Mouse (Mus musculus) kidney, embryonic 15.5 days (tissue): ENCODE results near the gene Ppm1m. TPM values are rescaled to one million over a fixed set of nuclear protein-coding genes. Genes with fewer than 3 reads are reported as not detected.
A peak's percentile ranks its signal among the peaks of the same experiment; 100 is the strongest.
"Not testable (repeated sequence)": the region's sequence is repeated elsewhere in the genome, so short reads cannot be mapped to it uniquely, and the experiment has no call there.

ENCODE experiments used
- ATAC-seq: fragments of 200-750 bp; cut with Nextera tagmentation; replicated peaks from 2 replicates; pipeline ENCODE4 v1.8.0; 2017; ENCODE audit warnings: moderate TSS enrichment; ENCODE audit not compliant: low FRiP score
- H3K27ac ChIP-seq: fragments of 300-500 bp; sonication (generic); 2 replicates; pipeline ENCODE4 v1.5.1; 2015; ENCODE audit warnings: mild to moderate bottlenecking, inconsistent platforms
- H3K27me3 ChIP-seq: fragments of 300-500 bp; sonication (generic); 2 replicates; pipeline ENCODE4 v1.6.1; 2015; ENCODE audit warnings: inconsistent platforms
- H3K36me3 ChIP-seq: fragments of 300-500 bp; sonication (generic); 2 replicates; pipeline ENCODE4 v1.6.1; 2015; ENCODE audit warnings: inconsistent platforms
- H3K4me1 ChIP-seq: fragments of 300-500 bp; sonication (generic); 2 replicates; pipeline ENCODE4 v1.6.1; 2015; ENCODE audit warnings: inconsistent platforms
- H3K4me2 ChIP-seq: fragments of 300-500 bp; sonication (generic); 2 replicates; pipeline ENCODE4 v1.6.1; 2015; ENCODE audit warnings: moderate library complexity, mild to moderate bottlenecking, inconsistent platforms
- H3K4me3 ChIP-seq: fragments of 300-500 bp; sonication (generic); replicated peaks from 2 replicates; pipeline ENCODE4 v1.5.1; 2015; ENCODE audit warnings: mild to moderate bottlenecking, inconsistent platforms
- H3K9ac ChIP-seq: fragments of 300-500 bp; sonication (generic); 2 replicates; pipeline ENCODE4 v1.6.1; 2015; ENCODE audit warnings: mild to moderate bottlenecking, inconsistent platforms
- H3K9me3 ChIP-seq: fragments of 300-500 bp; sonication (generic); replicated peaks from 2 replicates; pipeline ENCODE4 v1.6.1; 2016; ENCODE audit warnings: inconsistent platforms
- WGBS: fragments of 180-500 bp; shearing (Covaris S2); methylation state at CpG from one replicate; pipeline ENCODE4 v1.1.7; 2015; ENCODE audit warnings: mixed read lengths; 5-methylcytosine and 5-hydroxymethylcytosine counted together
- polyA plus RNA-seq: library from polyadenylated mRNA; unstranded; fragments of >200 nt; fragmentation: Nextera tagmentation; extraction: Ambion mirVana; gene quantifications from 2 replicates; pipeline ENCODE4 v1.2.1, GENCODE M21; 2015

The Ppm1m gene
- polyA plus RNA-seq, 1 experiment from 2014 or later: 55.1 TPM

DNA sequence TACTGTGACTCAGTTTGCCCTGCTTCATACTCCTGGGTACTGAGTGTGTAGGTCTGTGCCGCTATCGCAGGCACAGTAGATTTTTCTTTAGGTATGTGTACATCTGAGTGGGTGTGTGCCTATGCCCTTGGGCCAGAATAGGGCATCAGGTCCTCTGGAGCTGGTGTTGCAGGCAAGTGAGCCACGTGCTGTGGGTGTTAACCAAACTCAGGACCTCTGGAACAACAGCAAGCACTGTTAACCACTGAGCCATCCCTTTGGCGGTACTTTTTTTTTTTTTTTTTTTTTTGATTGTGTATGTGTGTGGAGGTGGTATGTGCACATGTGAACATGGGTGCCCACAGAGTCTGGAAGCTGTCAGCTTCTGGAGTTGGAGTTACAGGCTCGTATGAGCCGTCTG is 21.7 kb downstream of the Ppm1m start:
- 87% methylated on average over 6 of the region's 6 CpGs for WGBS

DNA sequence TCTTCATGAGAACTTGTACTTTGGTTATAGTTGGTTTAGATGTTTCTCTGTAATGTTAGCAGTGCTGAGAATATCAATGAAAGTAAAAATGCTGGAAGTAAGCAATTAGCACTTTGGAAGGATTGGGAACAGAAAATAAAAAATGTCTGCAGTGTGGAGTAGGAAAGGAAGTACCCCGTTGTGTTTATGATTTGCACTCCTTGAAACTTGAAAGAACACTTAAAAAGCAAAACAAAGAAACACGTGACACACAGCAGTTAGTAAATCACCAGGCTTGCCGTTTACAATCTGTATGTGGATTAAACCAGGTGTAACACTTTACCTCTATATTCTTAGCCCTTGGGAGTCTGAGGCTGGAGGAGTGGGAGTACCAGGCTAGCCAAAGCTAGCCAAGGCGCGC is 22.8 kb downstream of the Ppm1m start:
- Histone ChIP-seq H3K4me3 (no peak overlapping the region), H3K36me3 (peaks cover 58% of the 10 kb centered on the region), H3K27me3 (no peaks in the 10 kb centered on the region), H3K4me1 (peaks cover 35% of the 10 kb centered on the region), H3K9me3 (no peaks in the 10 kb centered on the region), H3K27ac (no peak overlapping the region), H3K4me2 (no peak overlapping the region), H3K9ac (no peak overlapping the region)
- ATAC-seq: no peak
- WGBS: 58% methylated on average over 5 of the region's 5 CpGs

More for the DNA sequence above, 21.7 kb downstream of the Ppm1m start:
- Histone ChIP-seq H3K9me3 (no peaks in the 10 kb centered on the region), H3K27ac (no peak overlapping the region), H3K9ac (no peak overlapping the region), H3K4me1 (peaks cover 34% of the 10 kb centered on the region), H3K4me3 (no peak overlapping the region), H3K36me3 (peaks cover 68% of the 10 kb centered on the region), H3K4me2 (no peak overlapping the region), H3K27me3 (no peaks in the 10 kb centered on the region)
- no peak for ATAC-seq

DNA sequence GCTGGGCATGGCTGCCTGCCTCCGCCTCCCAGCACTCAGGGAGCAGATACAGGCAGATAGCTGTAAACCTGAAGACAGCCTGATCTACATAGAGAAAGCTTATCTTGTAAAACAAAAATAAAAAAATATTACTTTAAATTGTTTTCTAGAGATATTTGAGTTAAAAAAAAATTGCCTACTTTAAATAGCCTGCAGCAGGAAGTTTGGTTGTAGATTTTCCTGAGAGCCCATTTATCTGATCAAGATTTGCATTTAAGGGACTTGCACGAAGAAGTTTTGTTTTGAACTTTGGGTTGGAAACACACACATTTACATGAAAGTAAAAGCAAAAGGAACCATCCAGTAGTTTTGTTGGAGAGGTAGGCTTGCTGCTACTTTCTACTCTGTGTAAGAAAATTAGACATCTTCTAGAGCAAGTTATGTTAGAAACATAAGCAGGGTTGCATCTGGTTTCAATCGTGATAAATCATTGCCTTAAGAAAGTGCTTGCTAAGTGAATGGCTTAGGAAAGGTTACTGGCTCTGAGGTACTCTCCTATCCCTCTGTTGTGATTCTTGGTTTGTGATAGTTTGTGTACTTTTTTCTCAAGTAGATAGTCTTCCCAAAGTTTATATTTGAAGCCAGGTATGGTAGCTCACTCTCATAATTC is 23.9 kb downstream of the Ppm1m start:
- Histone ChIP-seq H3K9me3 (no peaks in the 10 kb centered on the region), H3K27me3 (no peaks in the 10 kb centered on the region), H3K4me2 (no peak overlapping the region), H3K4me1 (peaks cover 35% of the 10 kb centered on the region), H3K27ac (no peak overlapping the region), H3K9ac (no peak overlapping the region), H3K36me3 (peaks cover 47% of the 10 kb centered on the region), H3K4me3 (no peak overlapping the region)
- WGBS: 54% methylated on average over 3 of the region's 3 CpGs
- no peak for ATAC-seq

- ATAC-seq: no peak
- Histone ChIP-seq H3K27me3 (no peaks in the 10 kb centered on the region), H3K4me2 (peak overlapping the region; percentile 84), H3K9me3 (no peaks in the 10 kb centered on the region), H3K27ac (no peak overlapping the region), H3K4me3 (peak overlapping the region; percentile 93), H3K9ac (0 out of 2 replicates have a peak overlapping the region, but pooled peaks have one; percentile 10), H3K4me1 (peaks cover 45% of the 10 kb centered on the region), H3K36me3 (peaks cover 24% of the 10 kb centered on the region)
- WGBS: 53% methylated on average over 2 of the region's 2 CpGs
These were observed 26.2 kb downstream of the Ppm1m start for GRCm38 (mm10) chr9:106173363-106173762.

GRCm38 (mm10) chr9:106172527-106172926 is 27.0 kb downstream of the Ppm1m start:
- peaks cover 45% of the 10 kb centered on the region for H3K4me1 ChIP-seq
- no peak for ATAC-seq
- H3K9me3 ChIP-seq: no peaks in the 10 kb centered on the region
- H3K4me2 ChIP-seq: peak overlapping the region; percentile 84
- WGBS: 3% methylated on average over 3 of the region's 3 CpGs
- H3K27ac ChIP-seq: no peak overlapping the region
- no peaks in the 10 kb centered on the region for H3K27me3 ChIP-seq
- peak overlapping the region; percentile 95 for H3K9ac ChIP-seq
- peak overlapping the region; percentile 93 for H3K4me3 ChIP-seq
- H3K36me3 ChIP-seq: peaks cover 16% of the 10 kb centered on the region

GRCm38 (mm10) chr9:106171346-106172158 is 28.0 kb downstream of the Ppm1m start:
- no peaks in the 10 kb centered on the region for H3K9me3 ChIP-seq
- H3K4me1 ChIP-seq: peaks cover 45% of the 10 kb centered on the region
- H3K27me3 ChIP-seq: no peaks in the 10 kb centered on the region
- peak overlapping the region; percentile 93 for H3K4me3 ChIP-seq
- under 1% methylated on average over 30 of the region's 30 CpGs for WGBS
- peak overlapping the region; percentile 98 for H3K27ac ChIP-seq
- peaks cover 6% of the 10 kb centered on the region for H3K36me3 ChIP-seq
- peak overlapping the region; percentile 84 for H3K4me2 ChIP-seq
- ATAC-seq: peak; percentile 66
- H3K9ac ChIP-seq: peak overlapping the region; percentile 95

DNA sequence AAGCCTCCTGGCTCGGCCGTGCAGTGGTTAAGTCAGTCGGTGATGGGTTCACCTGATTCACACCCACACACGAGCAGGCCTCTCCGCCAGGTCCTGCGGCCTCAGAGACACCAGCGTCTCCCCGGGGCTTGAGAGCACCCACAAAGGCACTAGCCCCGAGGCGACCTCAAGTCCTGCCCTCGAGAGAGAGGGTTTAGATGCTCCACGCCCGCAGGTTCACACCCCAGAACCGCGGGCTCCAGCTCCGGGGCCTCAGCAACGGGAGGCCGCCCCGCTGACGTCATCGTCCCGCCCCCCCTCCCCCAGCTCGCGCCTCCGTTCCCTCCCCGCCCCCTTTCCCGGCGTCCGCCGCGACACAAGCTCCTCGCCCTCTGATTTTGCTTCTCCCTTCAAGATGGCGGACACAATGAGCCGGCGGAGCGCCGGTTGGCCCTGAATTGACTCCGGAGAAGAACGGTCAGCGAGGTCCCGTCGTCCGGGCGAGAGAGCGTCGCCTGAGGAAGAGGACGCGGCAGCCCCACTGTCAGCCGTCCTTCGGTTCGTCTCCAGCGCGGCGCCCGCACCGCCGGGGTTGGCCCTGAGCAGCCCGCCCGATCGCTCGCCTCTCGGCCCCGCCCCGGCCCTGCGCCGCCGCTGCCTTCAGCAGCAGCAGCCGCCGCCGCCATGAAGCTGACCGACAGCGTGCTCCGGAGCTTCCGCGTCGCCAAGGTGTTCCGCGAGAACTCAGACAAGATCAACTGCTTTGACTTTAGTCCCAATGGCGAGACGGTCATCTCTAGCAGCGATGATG is 28.8 kb downstream of the Ppm1m start, which contains the start of gene Wdr82:
TSS of gene Wdr82 (plus strand) at position 373 of the 790 bp plus-strand sequence.
- Histone ChIP-seq H3K9me3 (no peaks in the 10 kb centered on the region), H3K4me2 (peak within 1 kb of the TSS; percentile 84), H3K9ac (peak within 1 kb of the TSS; percentile 95), H3K27ac (peak within 1 kb of the TSS; percentile 98), H3K4me1 (peaks cover 38% of the 10 kb centered on the region), H3K36me3 (no peaks in the 10 kb centered on the region), H3K4me3 (peak within 1 kb of the TSS; percentile 93), H3K27me3 (no peaks in the 10 kb centered on the region)
- under 1% methylated on average over 80 of the region's 81 CpGs for WGBS
- peak; percentile 93 for ATAC-seq

GRCm38 (mm10) chr9:106169917-106170316 is 29.6 kb downstream of the Ppm1m start:
- Histone ChIP-seq H3K4me2 (peak overlapping the region; percentile 84), H3K4me1 (peaks cover 30% of the 10 kb centered on the region), H3K9me3 (no peaks in the 10 kb centered on the region), H3K9ac (peak overlapping the region; percentile 95; the same call in 1 of the 2 replicates), H3K4me3 (peak overlapping the region; percentile 93), H3K36me3 (no peaks in the 10 kb centered on the region), H3K27ac (peak overlapping the region; percentile 98), H3K27me3 (no peaks in the 10 kb centered on the region)
- no peak for ATAC-seq
- 26% methylated on average over 6 of the region's 6 CpGs for WGBS

- H3K9ac ChIP-seq, H3K4me3 ChIP-seq, H3K9me3 ChIP-seq, H3K4me2 ChIP-seq, H3K27ac ChIP-seq, ATAC-seq, H3K27me3 ChIP-seq, H3K36me3 ChIP-seq: not testable (repeated sequence)
- H3K4me1 ChIP-seq: peaks cover 23% of the 10 kb centered on the region
- WGBS: 69% methylated on average over 1 of the region's 1 CpGs
These were observed 30.5 kb downstream of the Ppm1m start for GRCm38 (mm10) chr9:106169006-106169405.

GRCm38 (mm10) chr9:106167703-106168102 is 31.8 kb downstream of the Ppm1m start:
- WGBS: 50% methylated on average over 1 of the region's 1 CpGs
- no peaks in the 10 kb centered on the region for H3K27me3 ChIP-seq
- no peak for ATAC-seq

GRCm38 (mm10) chr9:106167241-106167640 is 32.3 kb downstream of the Ppm1m start:
- Histone ChIP-seq H3K4me3 (no peak overlapping the region), H3K4me2 (no peak overlapping the region), H3K27me3 (no peaks in the 10 kb centered on the region), H3K27ac (no peak overlapping the region), H3K4me1 (peaks cover 10% of the 10 kb centered on the region), H3K36me3 (no peaks in the 10 kb centered on the region), H3K9me3 (no peaks in the 10 kb centered on the region), H3K9ac (no peak overlapping the region)
- ATAC-seq: no peak
- WGBS: 77% methylated on average over 3 of the region's 3 CpGs

More at GRCm38 (mm10) chr9:106167703-106168102, 31.8 kb downstream of the Ppm1m start:
- no peak overlapping the region for H3K4me2 ChIP-seq
- H3K4me3 ChIP-seq: no peak overlapping the region
- H3K9me3 ChIP-seq: no peaks in the 10 kb centered on the region
- H3K36me3 ChIP-seq: no peaks in the 10 kb centered on the region
- peaks cover 10% of the 10 kb centered on the region for H3K4me1 ChIP-seq
- H3K9ac ChIP-seq: no peak overlapping the region
- no peak overlapping the region for H3K27ac ChIP-seq
